Mouse (Mus musculus): ENCODE measurements around the gene Cacna2d3.

Cacna2d3 gene

GRCm38 (mm10) chr14:29643217-29643616, 78.4 kb downstream of the Cacna2d3 start:
- no peak for DNase-seq (ENCODE audit: low spot score in 2 of 2)

GRCm38 (mm10) chr14:29639266-29639665, 82.4 kb downstream of the Cacna2d3 start:
- no peak for DNase-seq (ENCODE audit: low spot score in 2 of 2)

- DNase-seq (ENCODE audit: low spot score in 2 of 2): no peak
Observed at GRCm38 (mm10) chr14:29628213-29628612, 93.5 kb downstream of the Cacna2d3 start.

- no peak for DNase-seq (ENCODE audit: low spot score in 2 of 2)
Observed at GRCm38 (mm10) chr14:29612436-29612835, 109.2 kb downstream of the Cacna2d3 start.

- DNase-seq (ENCODE audit: low spot score in 2 of 2): no peak
Observed at GRCm38 (mm10) chr14:29608761-29609160, 112.9 kb downstream of the Cacna2d3 start.

- no peak for DNase-seq (ENCODE audit: low spot score in 2 of 2)
Observed at GRCm38 (mm10) chr14:29599428-29599827, 122.2 kb downstream of the Cacna2d3 start.

GRCm38 (mm10) chr14:29592896-29593295, 128.8 kb downstream of the Cacna2d3 start:
- DNase-seq (ENCODE audit: low spot score in 2 of 2): no peak

GRCm38 (mm10) chr14:29589628-29590027, 132.0 kb downstream of the Cacna2d3 start:
- DNase-seq (ENCODE audit: low spot score in 2 of 2): no peak

GRCm38 (mm10) chr14:29581961-29582360, 139.7 kb downstream of the Cacna2d3 start:
- DNase-seq (ENCODE audit: low spot score in 2 of 2): no peak

GRCm38 (mm10) chr14:29577786-29578185, 143.9 kb downstream of the Cacna2d3 start:
- DNase-seq (ENCODE audit: low spot score in 2 of 2): no peak

GRCm38 (mm10) chr14:29575551-29575950, 146.1 kb downstream of the Cacna2d3 start:
- DNase-seq (ENCODE audit: low spot score in 2 of 2): no peak

GRCm38 (mm10) chr14:29562704-29563103, 159.0 kb downstream of the Cacna2d3 start:
- no peak for DNase-seq (ENCODE audit: low spot score in 2 of 2)

- no peak for DNase-seq (ENCODE audit: low spot score in 2 of 2)
Observed at GRCm38 (mm10) chr14:29561122-29561834, 160.4 kb downstream of the Cacna2d3 start.

- DNase-seq (ENCODE audit: low spot score in 2 of 2): no peak
Observed at GRCm38 (mm10) chr14:29558440-29558839, 163.2 kb downstream of the Cacna2d3 start.

- no peak for DNase-seq (ENCODE audit: low spot score in 2 of 2)
Observed at GRCm38 (mm10) chr14:29556152-29556551, 165.5 kb downstream of the Cacna2d3 start.

GRCm38 (mm10) chr14:29552471-29552870, 169.2 kb downstream of the Cacna2d3 start:
- DNase-seq (ENCODE audit: low spot score in 2 of 2): no peak

GRCm38 (mm10) chr14:29548646-29549045, 173.0 kb downstream of the Cacna2d3 start:
- no peak for DNase-seq (ENCODE audit: low spot score in 2 of 2)

- no peak for DNase-seq (ENCODE audit: low spot score in 2 of 2)
Observed at GRCm38 (mm10) chr14:29530516-29530915, 191.1 kb downstream of the Cacna2d3 start.

GRCm38 (mm10) chr14:29528696-29529095, 193.0 kb downstream of the Cacna2d3 start:
- DNase-seq (ENCODE audit: low spot score in 2 of 2): no peak

- no peak for DNase-seq (ENCODE audit: low spot score in 2 of 2)
Observed at GRCm38 (mm10) chr14:29519751-29520669, 201.7 kb downstream of the Cacna2d3 start.

GRCm38 (mm10) chr14:29502667-29503066, 219.0 kb downstream of the Cacna2d3 start:
- DNase-seq (ENCODE audit: low spot score in 2 of 2): no peak

- DNase-seq (ENCODE audit: low spot score in 2 of 2): no peak
Observed at GRCm38 (mm10) chr14:29498546-29499290, 222.9 kb downstream of the Cacna2d3 start.

Data from frontal cortex, postnatal 10 days (tissue).